ENCODE assay signal across 8 mouse cellular contexts in the genomic region with DNA sequence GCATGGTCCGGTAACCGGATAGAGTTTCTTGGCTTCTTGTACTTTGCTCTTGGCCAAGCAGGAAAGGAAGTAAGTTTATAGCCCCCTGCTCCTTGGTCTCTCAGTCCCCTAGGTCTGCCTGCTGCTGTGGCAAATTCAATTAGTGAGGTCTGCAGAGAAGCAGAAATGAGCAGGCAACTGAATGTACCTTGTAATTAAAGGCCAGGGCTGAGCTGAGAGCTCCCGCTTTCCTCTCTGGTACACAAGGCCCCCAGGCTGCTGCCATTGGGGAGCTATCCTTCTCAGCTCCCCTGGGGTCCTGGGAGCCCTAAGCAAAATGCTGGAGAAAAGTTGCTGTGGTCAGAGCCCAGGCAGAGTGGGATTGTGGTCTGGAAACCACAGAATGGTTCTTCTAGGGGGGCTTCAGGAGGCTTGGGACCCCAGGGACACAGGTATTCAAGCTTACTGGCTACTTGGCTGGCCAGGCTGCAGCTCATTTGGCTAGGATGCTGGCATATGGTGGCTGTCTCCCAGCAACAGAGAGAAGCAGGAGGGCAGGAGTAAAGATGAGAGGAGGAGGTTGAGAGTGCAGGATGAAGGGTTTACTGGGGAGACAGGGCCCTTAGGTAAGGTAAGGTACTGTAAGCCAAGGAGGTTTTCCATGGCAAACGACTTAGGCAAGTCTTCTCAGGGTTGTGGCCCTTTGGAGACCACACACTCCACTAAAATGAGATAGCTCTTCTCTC. TPM values are rescaled to one million over a fixed set of nuclear protein-coding genes. Genes with fewer than 3 reads are reported as not detected.
DNase-seq lines count a peak whose midpoint lies in the region; ATAC-seq lines count a peak whose summit lies in the region.

No protein-coding gene starts in this region.

- H3K4me3 ChIP-seq in heart, embryonic 15.5 days, result peak overlapping the region; percentile 33
- peak overlapping the region; percentile 33 for H3K4me3 ChIP-seq in limb, embryonic 13.5 days

- no peak for ATAC-seq in heart, embryonic 15.5 days (replicated peaks; ENCODE audit: insufficient number of reproducible peaks, insufficient read depth, low FRiP score, low read depth)
- ATAC-seq in limb, embryonic 13.5 days (ENCODE audit: low FRiP score, low read depth), result no peak

- H3K4me1 ChIP-seq in heart, embryonic 15.5 days (replicated peaks), result peaks cover 43% of the 10 kb centered on the region
- peaks cover 44% of the 10 kb centered on the region for H3K4me1 ChIP-seq in limb, embryonic 13.5 days

- no peaks in the 10 kb centered on the region for H3K9me3 ChIP-seq in heart, embryonic 15.5 days (replicated peaks)
- H3K9me3 ChIP-seq in limb, embryonic 13.5 days, result no peaks in the 10 kb centered on the region

- H3K4me2 ChIP-seq in heart, embryonic 15.5 days, result peak overlapping the region; percentile 54
- peak overlapping the region; percentile 63 for H3K4me2 ChIP-seq in limb, embryonic 13.5 days (replicated peaks)

- no peaks in the 10 kb centered on the region for H3K36me3 ChIP-seq in heart, embryonic 15.5 days
- no peaks in the 10 kb centered on the region for H3K36me3 ChIP-seq in limb, embryonic 13.5 days

- WGBS in heart, embryonic 15.5 days, result 60% methylated on average over 4 of the region's 4 CpGs
- 19% methylated on average over 4 of the region's 4 CpGs for WGBS in limb, embryonic 13.5 days

- no peaks in the 10 kb centered on the region for H3K27me3 ChIP-seq in heart, embryonic 15.5 days
- H3K27me3 ChIP-seq in limb, embryonic 13.5 days, result no peaks in the 10 kb centered on the region

- intact Hi-C loops in heart, postnatal 14 days (cut with DNase I), result no loop called here

- H3K9ac ChIP-seq in heart, embryonic 15.5 days, result peak overlapping the region; percentile 38
- H3K9ac ChIP-seq in limb, embryonic 13.5 days, result peak overlapping the region; percentile 61

- DNase-seq in heart, postnatal 14 days, result no peak
- DNase-seq in brain, adult 2 months (ENCODE audit: low read depth, low spot score), result peak; percentile 84
- peak; percentile 71 to 75 for DNase-seq in cerebellum, postnatal 25 days
- no peak for DNase-seq in urinary bladder, postnatal 36 days (ENCODE audit: low spot score in 2 of 2)
- DNase-seq in lung, postnatal 25 days (ENCODE audit: low spot score), result no peak
- no peak for DNase-seq in urinary bladder, adult 2 months (ENCODE audit: low spot score)

- H3K27ac ChIP-seq in heart, embryonic 15.5 days, result peak overlapping the region; percentile 63
- peak overlapping the region; percentile 87 for H3K27ac ChIP-seq in limb, embryonic 13.5 days

RNA-seq across cellular contexts. Expression of gene Dab2ip, which starts 0.9 kb away (rescaled TPM):
- 44.0 and 46.9 TPM in 2 replicates for polyA plus RNA-seq in heart, embryonic 15.5 days (2015; fragmentation: Nextera tagmentation; extraction: Ambion mirVana)
- 10 to 100 TPM; 51.1 to 55.8 TPM for total RNA-seq in heart, postnatal 14 days (2021)
- polyA plus RNA-seq in limb, embryonic 13.5 days (2015; fragmentation: Nextera tagmentation; extraction: Ambion mirVana), result 52.3 and 53.4 TPM in 2 replicates
- polyA plus RNA-seq in urinary bladder, adult 2 months (2012; rRNA removed), result 65.2 and 77.8 TPM in 2 replicates

Comparison
In these comparisons a context has a peak if more than half of its experiments do, and no peak if none do; other contexts are left out.
1. DNase-seq: peak in brain, adult 2 months (single experiment) and cerebellum, postnatal 25 days (2 of 2); none in heart, postnatal 14 days (0 of 2), urinary bladder, postnatal 36 days (0 of 2), lung, postnatal 25 days (single experiment) and urinary bladder, adult 2 months (single experiment).